Mouse (Mus musculus): ENCODE data around the gene Caskin1.
A peak's percentile ranks its signal among the peaks of the same experiment; 100 is the strongest.
"Not testable (repeated sequence)": the region's sequence is repeated elsewhere in the genome, so short reads cannot be mapped to it uniquely, and the experiment has no call there.

Caskin1 gene

GRCm38 (mm10) chr17:24488186-24488661, at the start of gene Caskin1:
Caskin1 (plus strand) TSS chr17:24488601.
- DNase-seq (ENCODE audit: low spot score in 2 of 2), result no peak

GRCm38 (mm10) chr17:24440377-24440776, 48.0 kb upstream of the Caskin1 start:
- no peak for DNase-seq (ENCODE audit: low spot score in 2 of 2)

DNA sequence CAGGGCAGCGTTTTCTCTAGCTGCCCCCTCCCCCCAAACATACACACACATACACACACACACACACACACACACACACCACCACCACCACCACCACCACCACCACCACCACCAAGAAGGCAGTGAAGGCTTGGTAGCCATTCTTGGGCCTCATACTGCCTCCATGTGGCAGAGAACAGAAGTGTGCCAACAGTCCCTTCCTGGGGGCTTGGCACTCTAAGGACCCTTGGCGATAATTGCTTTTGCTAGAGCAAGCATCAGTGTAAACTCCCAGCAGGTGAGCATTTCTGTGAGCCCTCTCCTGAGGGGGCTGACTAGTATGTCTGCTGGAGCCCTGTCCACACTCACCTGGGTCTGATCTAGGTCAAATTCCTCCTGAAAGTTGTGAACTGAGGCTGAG, 47.3 kb upstream of the Caskin1 start:
- no peak for DNase-seq (ENCODE audit: low spot score in 2 of 2)

DNA sequence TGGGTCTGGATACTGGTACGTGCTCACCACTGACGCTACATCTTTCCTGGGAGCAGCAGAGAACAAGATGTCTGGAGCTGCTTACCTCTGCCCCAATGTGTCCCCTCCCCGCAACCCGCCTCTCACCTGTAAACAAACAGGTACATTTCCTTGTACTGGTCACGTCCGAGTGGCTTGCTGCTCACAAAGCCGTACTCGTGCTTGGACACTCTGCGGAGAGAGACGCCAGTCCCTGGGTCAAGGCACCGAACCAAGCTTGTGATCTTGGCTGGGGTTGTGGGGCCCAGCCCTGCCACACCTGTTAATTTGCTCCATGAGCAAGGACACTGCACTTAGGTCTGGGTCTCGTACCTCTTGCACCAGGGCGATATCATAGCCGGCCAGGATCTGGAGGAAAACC, 46.3 kb upstream of the Caskin1 start:
- DNase-seq (ENCODE audit: low spot score in 2 of 2), result no peak

GRCm38 (mm10) chr17:24442632-24443155, 45.7 kb upstream of the Caskin1 start, which contains the start of gene Dnase1l2:
Dnase1l2 (minus strand) TSS chr17:24443105.
- DNase-seq (ENCODE audit: low spot score in 2 of 2), result no peak

- DNase-seq (ENCODE audit: low spot score in 2 of 2), result no peak
Observed at GRCm38 (mm10) chr17:24443409-24443808, 45.0 kb upstream of the Caskin1 start.

- DNase-seq (ENCODE audit: low spot score in 2 of 2), result no peak
Observed at GRCm38 (mm10) chr17:24446590-24446989, 41.8 kb upstream of the Caskin1 start.

DNA sequence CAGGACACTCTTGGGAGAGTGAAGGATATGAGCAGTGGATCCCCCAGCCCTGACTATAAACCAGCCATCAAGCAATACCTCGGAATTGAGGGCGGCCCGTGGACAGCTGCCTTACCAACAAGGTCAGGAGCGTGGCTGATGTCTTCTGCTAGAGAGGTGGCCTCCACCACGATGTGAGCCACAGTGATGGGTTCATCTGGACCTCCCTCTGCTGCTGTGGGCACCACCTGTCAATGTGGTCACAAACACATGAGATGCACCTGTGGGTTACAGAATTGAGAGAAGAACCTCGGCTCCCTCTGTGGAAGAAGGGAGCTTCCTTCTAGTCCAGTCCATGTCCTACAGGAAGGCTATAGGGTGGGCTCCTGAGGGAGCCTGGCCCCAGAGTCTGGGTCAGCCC, 38.9 kb upstream of the Caskin1 start:
- DNase-seq (ENCODE audit: low spot score in 2 of 2), result no peak

- DNase-seq (ENCODE audit: low spot score in 2 of 2), result no peak
Observed at GRCm38 (mm10) chr17:24451220-24451619, 37.2 kb upstream of the Caskin1 start.

DNA sequence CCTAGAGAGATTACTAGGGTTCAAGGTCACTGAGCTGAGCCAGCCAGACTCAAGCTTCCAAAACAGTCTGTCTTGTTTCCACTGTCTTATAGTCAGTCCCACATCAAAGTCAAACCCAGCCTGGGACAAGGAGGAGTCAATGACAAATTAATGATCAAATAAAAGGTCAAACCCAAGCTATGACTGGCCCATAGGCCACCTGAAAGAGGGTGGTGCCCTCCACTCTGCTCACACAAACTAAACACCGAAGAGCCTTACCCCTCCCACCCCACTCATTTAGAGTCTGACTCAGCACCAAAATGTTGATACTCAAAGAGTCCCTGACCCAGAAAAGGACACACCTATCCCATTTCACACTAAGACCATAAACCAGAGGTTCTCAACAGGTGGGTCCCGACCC, 35.0 kb upstream of the Caskin1 start:
- no peak for DNase-seq (ENCODE audit: low spot score in 2 of 2)

DNA sequence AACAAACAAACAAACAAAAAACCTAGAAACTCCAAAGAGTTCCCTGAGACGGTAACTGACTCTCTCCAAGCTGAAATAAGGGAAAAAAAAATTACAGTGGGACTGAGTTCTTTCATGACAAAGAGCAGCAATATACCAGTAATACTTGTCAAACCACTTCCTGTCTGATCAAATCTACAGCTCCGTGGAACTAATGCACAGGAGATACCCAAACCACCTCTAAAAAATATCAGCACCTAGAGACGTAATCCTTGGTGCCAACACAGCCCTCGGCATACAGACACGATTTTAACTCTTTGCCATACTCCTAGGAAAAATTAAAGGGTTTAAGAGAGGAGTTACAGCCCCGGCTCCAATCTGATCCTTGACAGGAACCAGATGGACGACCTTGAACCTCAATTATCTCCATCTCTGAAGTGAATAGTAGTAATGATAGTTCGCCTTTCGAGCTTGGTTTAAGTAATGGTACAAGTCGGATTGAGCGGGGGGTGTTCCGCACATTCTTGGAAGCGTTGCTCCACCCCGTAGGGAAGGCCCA, 34.1 kb upstream of the Caskin1 start:
- DNase-seq (ENCODE audit: low spot score in 2 of 2), result no peak

GRCm38 (mm10) chr17:24454756-24455522, 33.5 kb upstream of the Caskin1 start:
- DNase-seq (ENCODE audit: low spot score in 2 of 2), result peak; percentile 100

GRCm38 (mm10) chr17:24455523-24456206, 32.7 kb upstream of the Caskin1 start:
- not testable (repeated sequence) for DNase-seq (ENCODE audit: low spot score in 2 of 2)

- DNase-seq (ENCODE audit: low spot score in 2 of 2), result peak in 1 of 2 experiments; percentile 62
Observed at GRCm38 (mm10) chr17:24461580-24461979, 26.8 kb upstream of the Caskin1 start.

DNA sequence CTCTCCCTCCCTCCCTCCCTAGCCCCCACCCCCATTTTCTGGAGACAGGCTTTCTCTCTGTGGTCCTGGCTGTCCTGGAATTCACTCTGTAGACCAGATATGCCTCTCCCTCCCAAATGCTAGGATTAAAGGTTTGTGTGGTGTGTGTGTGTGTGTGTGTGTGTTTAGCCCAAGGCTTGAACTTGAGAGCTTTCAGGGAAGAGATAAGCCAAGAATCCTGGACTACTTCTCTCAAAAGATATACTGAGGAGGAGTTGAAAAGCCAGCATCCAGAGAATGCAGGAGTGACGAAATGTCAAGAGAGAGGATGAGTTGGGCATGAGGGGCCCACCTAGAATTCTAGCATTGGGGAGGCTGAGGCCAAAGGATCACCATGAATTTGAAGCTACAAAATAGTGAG, 25.5 kb upstream of the Caskin1 start:
- DNase-seq (ENCODE audit: low spot score in 2 of 2), result no peak

DNA sequence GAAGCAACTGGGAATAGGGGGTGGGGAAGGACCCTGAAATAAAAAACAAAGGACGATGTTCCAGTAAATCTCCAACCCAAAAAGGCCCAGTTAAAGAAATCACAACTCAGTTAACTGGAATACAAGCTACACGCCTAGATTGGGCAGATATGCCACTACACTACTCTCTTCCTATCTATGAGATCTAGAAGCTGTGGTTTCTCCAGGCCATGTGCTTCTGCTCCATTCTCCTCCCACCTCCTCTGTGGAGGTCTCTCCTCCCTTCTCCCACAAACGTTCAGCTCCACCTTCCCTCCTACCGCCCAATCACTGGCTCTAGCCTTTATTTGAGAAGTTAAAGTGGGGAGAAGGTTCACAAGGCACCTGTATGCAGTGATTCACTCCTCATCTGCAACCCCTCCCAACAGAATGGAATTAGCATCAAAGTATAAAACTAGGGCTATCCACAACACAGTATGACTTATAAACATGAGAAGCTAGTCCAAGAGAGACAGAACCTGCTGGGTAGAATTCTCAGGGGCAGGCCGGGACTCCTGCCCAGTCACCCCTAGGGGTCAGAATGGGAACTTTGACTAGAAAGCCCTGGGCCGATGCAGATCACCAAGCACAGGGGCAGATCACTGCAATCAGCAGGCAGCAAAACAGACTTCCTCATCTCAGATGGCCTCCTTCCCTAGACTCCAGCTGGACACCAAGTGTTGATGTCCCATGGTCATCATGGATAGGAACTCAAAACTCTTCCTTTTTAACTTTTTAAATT, 24.8 kb upstream of the Caskin1 start:
- no peak for DNase-seq (ENCODE audit: low spot score in 2 of 2)

- DNase-seq (ENCODE audit: low spot score in 2 of 2), result no peak
Observed at GRCm38 (mm10) chr17:24468636-24469246, 19.7 kb upstream of the Caskin1 start.

GRCm38 (mm10) chr17:24469336-24469909, 19.0 kb upstream of the Caskin1 start:
- DNase-seq (ENCODE audit: low spot score in 2 of 2), result no peak

GRCm38 (mm10) chr17:24469910-24470602, 18.3 kb upstream of the Caskin1 start, which contains the start of the genes E4f1 and Pgp:
E4f1 (minus strand) TSS chr17:24470313.
Pgp (plus strand) TSS chr17:24470392.
- peak; percentile 98 to 99 for DNase-seq (ENCODE audit: low spot score in 2 of 2)

Data from spleen, postnatal 4 days (tissue).